Mouse (Mus musculus) heart, embryonic 11.5 days (tissue): ENCODE results near the gene Scube1. TPM values are rescaled to one million over a fixed set of nuclear protein-coding genes. Genes with fewer than 3 reads are reported as not detected.

Source experiments
- ATAC-seq: fragments of 200-750 bp; cut with Nextera tagmentation; replicated peaks from 2 replicates; pipeline ENCODE4 v1.8.0; 2017; ENCODE audit warnings: moderate library complexity; ENCODE audit not compliant: insufficient number of reproducible peaks, low FRiP score, low TSS enrichment
- H3K27ac ChIP-seq: fragments of 300-500 bp; sonication (generic); 2 replicates; pipeline ENCODE4 v1.5.1; 2014; ENCODE audit warnings: mild to moderate bottlenecking, low read depth, low read length
- H3K27me3 ChIP-seq: fragments of 300-500 bp; sonication (generic); 2 replicates; pipeline ENCODE4 v1.6.1; 2014; ENCODE audit warnings: mild to moderate bottlenecking, low read length, mixed read lengths; ENCODE audit not compliant: control insufficient read depth, insufficient read depth
- H3K36me3 ChIP-seq: fragments of 300-500 bp; sonication (generic); 2 replicates; pipeline ENCODE4 v1.6.1; 2014; ENCODE audit warnings: mild to moderate bottlenecking, low read length, moderate library complexity, mixed read lengths; ENCODE audit not compliant: control insufficient read depth, insufficient read depth
- H3K4me1 ChIP-seq: fragments of 300-500 bp; sonication (generic); 2 replicates; pipeline ENCODE4 v1.6.1; 2014; ENCODE audit warnings: low read length; ENCODE audit not compliant: control insufficient read depth, insufficient read depth
- H3K4me2 ChIP-seq: fragments of 300-500 bp; sonication (generic); 2 replicates; pipeline ENCODE4 v1.6.1; 2014; ENCODE audit warnings: mild to moderate bottlenecking, moderate library complexity
- H3K4me3 ChIP-seq: fragments of 300-500 bp; sonication (generic); 2 replicates; pipeline ENCODE4 v1.5.1; 2014; ENCODE audit warnings: low read depth, low read length
- H3K9ac ChIP-seq: fragments of 300-500 bp; sonication (generic); 2 replicates; pipeline ENCODE4 v1.6.1; 2014; ENCODE audit warnings: mild to moderate bottlenecking, low read depth, low read length, moderate library complexity
- H3K9me3 ChIP-seq: fragments of 300-500 bp; sonication (generic); replicated peaks from 2 replicates; pipeline ENCODE4 v1.6.1; 2016; ENCODE audit warnings: low read length; ENCODE audit not compliant: control insufficient read depth
- WGBS: fragments of 180-500 bp; shearing (Covaris S2); extraction: QIAGEN DNeasy Blood & Tissue Kit; methylation state at CpG from one replicate; pipeline ENCODE4 v1.1.7; 2014; ENCODE audit not compliant: insufficient replicate concordance; 5-methylcytosine and 5-hydroxymethylcytosine counted together
- polyA plus RNA-seq: library from polyadenylated mRNA; unstranded; fragments of >200 nt; fragmentation: Nextera tagmentation; extraction: Ambion mirVana; gene quantifications from 2 replicates; pipeline ENCODE4 v1.2.1, GENCODE M21; 2014

Scube1 gene
- polyA plus RNA-seq, 1 experiment from 2014 or later: 9.3 TPM

DNA sequence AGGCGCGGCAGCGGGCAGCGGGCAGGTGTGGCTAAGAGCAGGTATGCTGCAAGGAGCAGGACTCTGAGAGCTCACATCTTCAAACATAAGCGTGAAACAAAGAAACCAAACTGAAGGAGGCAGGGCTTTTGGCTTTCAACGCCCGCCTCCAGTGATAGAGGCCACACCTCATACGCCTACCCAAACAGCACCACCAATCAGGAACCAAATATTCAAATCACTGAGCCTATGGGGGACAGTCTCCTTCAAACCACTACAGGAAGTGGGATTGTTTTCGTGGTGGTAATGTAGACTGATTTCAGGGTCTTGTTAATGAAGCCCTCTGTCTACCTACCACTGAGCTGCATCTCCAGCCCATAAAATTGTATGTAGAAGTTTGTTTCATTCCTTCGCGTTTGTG is 155.1 kb downstream of the Scube1 start:
- no peak overlapping the region for H3K4me2 ChIP-seq
- WGBS: 45% methylated on average over 11 of the region's 11 CpGs
- no peaks in the 10 kb centered on the region for H3K9me3 ChIP-seq
- H3K4me1 ChIP-seq: no peaks in the 10 kb centered on the region
- H3K9ac ChIP-seq: no peak overlapping the region
- H3K27me3 ChIP-seq: no peaks in the 10 kb centered on the region
- no peak for ATAC-seq
- 0 out of 2 replicates have a peak, but pooled peaks cover 2% of the 10 kb centered on the region for H3K36me3 ChIP-seq
- no peak overlapping the region for H3K27ac ChIP-seq
- H3K4me3 ChIP-seq: no peak overlapping the region

DNA sequence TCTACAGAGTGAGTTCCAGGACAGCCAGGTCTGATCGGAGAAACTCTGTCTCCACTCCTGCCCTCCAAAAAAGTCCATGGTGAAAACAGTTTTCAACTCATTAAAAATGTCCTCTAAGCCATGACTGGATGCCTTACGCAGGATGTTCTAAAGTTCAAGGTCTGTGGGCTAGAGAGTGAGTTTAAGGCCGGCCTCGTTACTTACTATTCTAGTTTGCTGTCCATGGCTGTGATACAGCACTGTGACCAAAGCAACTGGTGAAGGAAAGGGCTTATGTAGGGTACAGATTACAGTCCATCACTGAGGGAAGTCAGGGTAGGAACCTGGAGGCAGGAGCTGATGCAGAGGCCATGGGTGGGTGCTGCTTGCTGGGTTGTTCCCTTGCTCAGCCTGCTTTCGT is 156.3 kb downstream of the Scube1 start:
- Histone ChIP-seq H3K27me3 (no peaks in the 10 kb centered on the region), H3K4me1 (0 out of 2 replicates have a peak, but pooled peaks cover 3% of the 10 kb centered on the region), H3K4me3 (no peak overlapping the region), H3K36me3 (no peaks in the 10 kb centered on the region), H3K27ac (no peak overlapping the region), H3K9ac (no peak overlapping the region), H3K9me3 (no peaks in the 10 kb centered on the region), H3K4me2 (no peak overlapping the region)
- no peak for ATAC-seq
- 92% methylated on average over 5 of the region's 5 CpGs for WGBS

DNA sequence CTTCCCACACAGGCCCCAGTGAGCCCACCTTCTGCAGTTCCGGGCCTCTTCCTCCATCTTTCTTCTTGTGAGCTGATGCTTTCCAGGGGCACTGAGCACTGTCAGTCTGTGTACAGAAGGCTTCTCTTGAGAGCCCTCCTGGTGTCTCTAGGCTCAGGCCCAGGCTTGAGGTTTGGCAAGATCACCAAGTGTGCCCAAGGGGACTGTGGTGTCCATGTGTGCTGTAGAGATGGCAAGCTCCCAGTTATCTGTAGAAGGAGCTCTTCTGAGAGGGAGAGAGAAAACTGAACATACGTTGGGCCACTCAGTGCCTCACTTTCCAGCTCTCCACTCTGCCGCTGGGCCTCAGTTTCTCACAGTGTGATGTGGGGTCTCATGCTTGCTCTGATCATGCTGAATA is 157.1 kb downstream of the Scube1 start:
- Histone ChIP-seq H3K36me3 (no peaks in the 10 kb centered on the region), H3K4me2 (no peak overlapping the region), H3K27ac (no peak overlapping the region), H3K27me3 (no peaks in the 10 kb centered on the region), H3K9ac (no peak overlapping the region), H3K9me3 (no peaks in the 10 kb centered on the region), H3K4me1 (peaks cover 5% of the 10 kb centered on the region; the same call in 1 of the 2 replicates), H3K4me3 (no peak overlapping the region)
- no peak for ATAC-seq
- 88% methylated on average over 3 of the region's 3 CpGs for WGBS

DNA sequence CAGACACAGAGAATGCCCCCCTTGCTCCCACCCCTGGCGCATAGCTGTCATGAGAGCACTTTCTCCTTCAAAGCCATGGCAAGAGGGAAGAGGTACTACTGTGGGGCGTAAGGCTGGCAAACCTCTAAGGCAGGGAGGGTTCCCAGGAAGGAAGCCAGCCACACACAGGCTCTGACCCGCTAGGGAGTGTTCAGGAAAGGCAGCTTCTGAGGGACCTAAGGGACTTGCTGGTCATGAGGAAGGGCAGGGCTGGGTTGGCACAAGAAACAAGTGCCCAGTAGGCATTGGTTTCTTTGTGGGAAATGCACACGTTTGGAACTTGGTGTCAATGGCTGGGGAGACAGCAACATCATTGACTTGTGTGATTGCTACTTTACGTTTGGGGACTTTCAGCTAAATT is 158.8 kb downstream of the Scube1 start:
- no peaks in the 10 kb centered on the region for H3K9me3 ChIP-seq
- no peak overlapping the region for H3K9ac ChIP-seq
- peaks cover 8% of the 10 kb centered on the region; the same call in 1 of the 2 replicates for H3K4me1 ChIP-seq
- WGBS: 75% methylated on average over 5 of the region's 5 CpGs
- no peak for ATAC-seq
- peak overlapping the region; percentile 24 for H3K4me2 ChIP-seq
- H3K27me3 ChIP-seq: no peaks in the 10 kb centered on the region
- H3K27ac ChIP-seq: no peak overlapping the region
- no peak overlapping the region for H3K4me3 ChIP-seq
- no peaks in the 10 kb centered on the region for H3K36me3 ChIP-seq

DNA sequence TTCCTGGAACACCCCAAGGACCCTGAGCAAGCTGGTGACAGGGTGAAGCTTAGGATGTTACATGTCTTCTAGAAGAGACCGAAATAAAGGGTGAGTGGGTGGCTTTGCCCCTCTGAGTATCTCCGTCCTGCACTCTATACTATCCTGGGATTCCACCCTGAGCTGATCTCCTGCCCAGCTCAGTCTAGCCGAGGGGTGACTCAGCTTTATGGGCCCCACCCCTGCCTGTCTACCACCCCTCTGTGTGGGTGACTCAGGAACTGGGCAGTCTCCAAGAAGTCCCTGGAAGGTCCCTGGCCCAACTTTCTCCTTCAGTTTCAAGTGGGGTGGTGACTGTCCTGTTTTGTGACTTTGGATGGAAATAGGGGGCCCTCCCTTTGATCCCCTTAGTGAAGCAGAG is 159.4 kb downstream of the Scube1 start:
- Histone ChIP-seq H3K27ac (no peak overlapping the region), H3K9me3 (no peaks in the 10 kb centered on the region), H3K27me3 (no peaks in the 10 kb centered on the region), H3K36me3 (no peaks in the 10 kb centered on the region), H3K9ac (no peak overlapping the region), H3K4me1 (peaks cover 8% of the 10 kb centered on the region; the same call in 1 of the 2 replicates), H3K4me3 (no peak overlapping the region), H3K4me2 (peak overlapping the region; percentile 24)
- WGBS: 71% methylated on average over 3 of the region's 3 CpGs
- ATAC-seq: peak; percentile 79

DNA sequence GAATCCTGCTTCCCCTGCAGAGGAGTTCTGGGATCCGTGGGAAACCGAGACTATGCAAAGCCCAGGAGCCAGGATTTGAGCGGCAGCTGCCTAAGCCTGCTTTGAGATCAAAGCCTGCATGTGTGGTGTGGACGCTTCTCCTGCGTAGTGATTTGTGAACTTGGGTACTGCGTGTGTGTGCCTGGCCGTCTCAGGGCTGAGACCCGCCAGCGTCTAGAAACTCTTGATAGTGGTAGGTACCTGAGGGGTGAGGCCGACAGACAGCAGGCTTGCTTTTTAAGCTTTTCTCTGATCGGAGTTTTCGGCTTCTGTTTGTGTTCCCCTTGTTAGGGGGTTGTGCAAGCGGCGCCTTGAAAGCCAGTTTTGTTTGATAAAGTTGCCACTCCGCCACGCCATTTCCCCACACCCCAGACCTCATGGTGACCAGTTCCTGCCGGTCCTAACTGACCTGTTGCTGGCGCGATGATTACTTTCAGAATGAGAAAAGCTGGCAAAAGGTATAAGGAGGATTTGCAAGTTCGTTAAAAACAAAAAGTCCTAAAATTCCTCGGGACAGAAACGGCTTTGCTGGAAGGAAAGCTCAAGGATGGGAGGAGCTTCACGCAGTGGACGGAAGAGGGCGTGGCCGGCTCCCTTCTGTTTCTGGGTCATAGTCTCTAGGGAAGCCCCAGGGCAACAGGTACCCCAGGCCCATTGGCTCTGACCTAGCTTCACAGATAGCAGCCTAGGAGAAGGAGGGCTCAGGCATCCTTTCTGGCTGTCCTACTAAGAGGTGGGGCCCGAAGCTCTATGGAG is 160.8 kb downstream of the Scube1 start:
- 2% methylated on average over 27 of the region's 27 CpGs for WGBS
- Histone ChIP-seq H3K27me3 (no peaks in the 10 kb centered on the region), H3K9ac (peak overlapping the region; percentile 77), H3K27ac (peak overlapping the region; percentile 78), H3K4me2 (peak overlapping the region; percentile 83), H3K4me3 (peak overlapping the region; percentile 58), H3K36me3 (no peaks in the 10 kb centered on the region), H3K4me1 (peaks cover 8% of the 10 kb centered on the region; the same call in 1 of the 2 replicates), H3K9me3 (no peaks in the 10 kb centered on the region)
- ATAC-seq: peak; percentile 16; the same call in 1 of the 2 replicates

DNA sequence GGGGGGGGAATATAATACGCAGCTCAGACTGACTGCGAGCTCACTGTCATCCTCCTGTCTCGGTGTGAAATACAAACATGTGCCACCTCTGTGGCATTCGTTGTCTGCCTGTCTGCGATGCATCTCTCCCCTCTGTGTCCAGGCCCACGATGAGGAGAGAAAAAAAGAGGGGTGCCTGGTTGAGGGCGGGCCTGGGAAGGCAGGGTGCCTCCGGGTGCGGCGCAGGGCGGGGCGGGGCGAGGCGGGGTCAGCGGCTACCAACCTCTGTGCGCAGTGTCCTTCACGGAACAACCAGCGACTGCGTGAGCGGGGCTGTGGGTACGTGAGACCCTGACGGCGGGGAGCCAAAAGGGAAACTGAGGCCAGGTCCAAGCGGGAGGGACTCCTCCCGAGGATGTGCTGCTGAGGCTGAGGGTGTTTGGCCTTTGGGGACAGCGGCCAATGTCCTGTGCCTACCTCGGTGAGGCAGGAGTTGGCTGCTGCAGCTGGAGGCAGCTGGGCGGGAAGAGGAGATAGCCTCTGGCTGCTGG is 161.4 kb downstream of the Scube1 start, which contains the start of the genes Tspo and Mcat:
Tspo (plus strand) TSS at position 266 of the 530 bp plus-strand sequence.
Mcat (minus strand) TSS at position 461 of the 530 bp plus-strand sequence.
- Histone ChIP-seq H3K27ac (peak within 1 kb of the TSS; percentile 78), H3K9me3 (no peaks in the 10 kb centered on the region), H3K4me2 (peak within 1 kb of the TSS; percentile 83), H3K27me3 (no peaks in the 10 kb centered on the region), H3K4me3 (peak within 1 kb of the TSS; percentile 58), H3K9ac (peak within 1 kb of the TSS; percentile 77), H3K4me1 (peaks cover 8% of the 10 kb centered on the region; the same call in 1 of the 2 replicates), H3K36me3 (no peaks in the 10 kb centered on the region)
- WGBS: 2% methylated on average over 28 of the region's 28 CpGs
- peak; percentile 75 for ATAC-seq

DNA sequence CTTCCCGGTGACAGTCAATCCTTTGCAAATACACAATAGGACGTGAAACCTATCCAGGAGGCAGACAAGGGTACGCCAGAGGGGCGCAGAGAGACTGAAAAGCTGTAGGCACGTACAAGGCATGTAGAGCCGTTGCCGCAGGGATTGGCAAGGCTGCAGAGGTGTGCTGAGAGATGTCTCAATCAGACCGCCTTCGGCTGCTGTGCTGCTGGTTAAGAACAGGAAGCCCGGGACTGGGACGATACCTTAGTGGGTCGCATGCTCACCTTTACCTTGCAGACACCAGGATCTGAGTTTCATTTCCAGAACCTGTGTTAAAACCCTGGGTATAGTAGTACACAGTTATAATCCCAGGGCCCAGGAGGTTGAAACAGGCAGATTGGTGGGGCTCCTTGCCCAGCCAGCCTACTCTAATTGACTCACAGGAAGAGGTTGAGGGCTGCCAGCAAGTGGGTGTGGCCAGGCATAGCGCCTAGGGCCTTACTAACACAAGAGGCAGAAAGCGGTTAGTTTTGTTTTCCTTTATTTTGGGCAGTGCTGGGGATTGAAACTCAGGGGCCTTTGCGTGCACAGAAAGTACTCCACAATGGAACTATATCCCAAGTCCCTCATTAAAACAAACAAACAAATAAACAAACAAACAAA is 162.1 kb downstream of the Scube1 start:
- no peaks in the 10 kb centered on the region for H3K27me3 ChIP-seq
- no peak overlapping the region for H3K27ac ChIP-seq
- peak overlapping the region; percentile 58; the same call in 1 of the 2 replicates for H3K4me3 ChIP-seq
- ATAC-seq: peak; percentile 58; the same call in 1 of the 2 replicates
- H3K4me1 ChIP-seq: peaks cover 8% of the 10 kb centered on the region; the same call in 1 of the 2 replicates
- H3K36me3 ChIP-seq: no peaks in the 10 kb centered on the region
- H3K4me2 ChIP-seq: peak overlapping the region; percentile 83
- no peak overlapping the region for H3K9ac ChIP-seq
- WGBS: 28% methylated on average over 15 of the region's 15 CpGs
- no peaks in the 10 kb centered on the region for H3K9me3 ChIP-seq
